Mouse (Mus musculus) CH12.LX (cell line): ENCODE measurements around the gene Zfp764. TPM values are rescaled to one million over a fixed set of nuclear protein-coding genes. Genes with fewer than 3 reads are reported as not detected.

Experiments
- DNase-seq: peaks from one replicate; pipeline ENCODE4 v3.0.0-alpha.2; 2013; ENCODE audit errors: extremely low read depth
- H3K27ac ChIP-seq: 2 replicates; pipeline ENCODE4 v1.5.1; 2012; ENCODE audit warnings: low read depth, mild to moderate bottlenecking, control low read depth, moderate library complexity; ENCODE audit not compliant: insufficient read depth
- H3K27me3 ChIP-seq: replicated peaks from 2 replicates; pipeline ENCODE3; 2012; ENCODE audit warnings: inconsistent platforms
- H3K36me3 ChIP-seq, 2 experiments: replicated peaks in 1 of 2; 2 replicates each; pipeline versions ENCODE3 to v1.6.1; 2012; ENCODE audit warnings: inconsistent platforms in 1 of 2, low read length in 1 of 2, mild to moderate bottlenecking in 1 of 2, mixed read lengths in 1 of 2, moderate library complexity in 1 of 2; ENCODE audit not compliant: control insufficient read depth in 1 of 2, insufficient read depth in 1 of 2
- H3K4me1 ChIP-seq, 2 experiments: 2 replicates each; pipeline ENCODE4 v1.6.1; 2012; ENCODE audit warnings: inconsistent platforms in 1 of 2, moderate library complexity in 1 of 2; ENCODE audit not compliant: insufficient read depth in 2 of 2, control insufficient read depth in 1 of 2
- H3K4me2 ChIP-seq: 2 replicates; pipeline ENCODE4 v1.6.1; 2012; ENCODE audit warnings: low read depth, mild to moderate bottlenecking, control low read depth; ENCODE audit not compliant: poor library complexity, insufficient read depth, severe bottlenecking
- H3K4me3 ChIP-seq, 3 experiments: fragments of 150-350 bp in 1 of 3; sonication (generic) in 1 of 3; replicated peaks in 1 of 3; 2 replicates each; pipeline versions ENCODE3 to v1.5.1; 2011 to 2012; ENCODE audit warnings: low read depth in 2 of 3, low read length in 2 of 3, mild to moderate bottlenecking in 2 of 3, moderate library complexity in 2 of 3, control low read depth in 1 of 3, improper control_type of control experiment in 1 of 3, inconsistent platforms in 1 of 3, mixed read lengths in 1 of 3; ENCODE audit not compliant: poor library complexity in 1 of 3
- H3K79me2 ChIP-seq: replicated peaks from 2 replicates; pipeline ENCODE4 v1.6.1; 2012; ENCODE audit warnings: mild to moderate bottlenecking, moderate library complexity; ENCODE audit not compliant: control insufficient read depth, poor library complexity, insufficient read depth, severe bottlenecking; ENCODE audit errors: extremely low read depth
- H3K9ac ChIP-seq: 2 replicates; pipeline ENCODE4 v1.6.1; 2012; ENCODE audit warnings: low read depth, mild to moderate bottlenecking, control low read depth, moderate library complexity; ENCODE audit not compliant: insufficient read depth
- H3K9me3 ChIP-seq: replicated peaks from 2 replicates; pipeline ENCODE3; 2012; ENCODE audit warnings: low read length, inconsistent platforms, mixed read lengths
- CHD1 ChIP-seq: IDR thresholded peaks from 2 replicates; pipeline ENCODE4 v1.6.1; 2012; ENCODE audit warnings: low read depth, low read length, improper control_type of control experiment, inconsistent platforms
- CTCF ChIP-seq, 2 experiments: IDR thresholded peaks in 1 of 2; conservative IDR thresholded peaks in 1 of 2; 2 replicates each; pipeline ENCODE4 v1.5.1; 2011 to 2012; ENCODE audit warnings: low read depth in 2 of 2, low read length in 2 of 2, improper control_type of control experiment in 1 of 2, inconsistent platforms in 1 of 2, mild to moderate bottlenecking in 1 of 2, moderate library complexity in 1 of 2
- ETS1 ChIP-seq: conservative IDR thresholded peaks from 2 replicates; pipeline ENCODE4 v1.6.1; 2012; ENCODE audit warnings: low read depth, mild to moderate bottlenecking, inconsistent platforms, low read length, improper control_type of control experiment, moderate library complexity
- GABPA ChIP-seq: IDR thresholded peaks from 2 replicates; pipeline ENCODE4 v1.6.1; 2012; ENCODE audit warnings: low read depth, low read length, improper control_type of control experiment, inconsistent platforms; ENCODE audit not compliant: insufficient replicate concordance
- HCFC1 ChIP-seq: IDR thresholded peaks from 2 replicates; pipeline ENCODE4 v1.6.1; 2012; ENCODE audit warnings: low read depth, mild to moderate bottlenecking, inconsistent platforms, low read length, improper control_type of control experiment
- JUN ChIP-seq: IDR thresholded peaks from 2 replicates; pipeline ENCODE4 v1.6.1; 2011; ENCODE audit warnings: low read depth, mild to moderate bottlenecking, low read length, improper control_type of control experiment, moderate library complexity; ENCODE audit not compliant: insufficient read depth
- JUND ChIP-seq: conservative IDR thresholded peaks from 2 replicates; pipeline ENCODE4 v1.6.1; 2011; ENCODE audit warnings: low read depth, low read length, improper control_type of control experiment
- KAT2A ChIP-seq: IDR thresholded peaks from 2 replicates; pipeline ENCODE4 v1.6.1; 2012; ENCODE audit warnings: low read length, improper control_type of control experiment, inconsistent platforms; ENCODE audit not compliant: insufficient replicate concordance
- MAX ChIP-seq: IDR thresholded peaks from 2 replicates; pipeline ENCODE4 v1.6.1; 2011; ENCODE audit warnings: low read length, improper control_type of control experiment
- MYC ChIP-seq: IDR thresholded peaks from 2 replicates; pipeline ENCODE4 v1.6.1; 2011; ENCODE audit warnings: low read depth, mild to moderate bottlenecking, improper control_type of control experiment, low read length
- NELFE ChIP-seq: IDR thresholded peaks from 2 replicates; pipeline ENCODE4 v1.6.1; 2011; ENCODE audit warnings: low read depth, low read length, improper control_type of control experiment
- PAX5 ChIP-seq: IDR thresholded peaks from 2 replicates; pipeline ENCODE4 v1.6.1; 2012; ENCODE audit warnings: low read length, inconsistent platforms, mixed read lengths
- POLR2A ChIP-seq: IDR thresholded peaks from 2 replicates; pipeline ENCODE4 v1.6.1; 2011; ENCODE audit warnings: low read depth, mild to moderate bottlenecking, improper control_type of control experiment, low read length
- RAD21 ChIP-seq: IDR thresholded peaks from 2 replicates; pipeline ENCODE4 v1.6.1; 2011; ENCODE audit warnings: low read depth, mild to moderate bottlenecking, low read length, improper control_type of control experiment, moderate library complexity
- SIN3A ChIP-seq: IDR thresholded peaks from 2 replicates; pipeline ENCODE4 v1.6.1; 2012; ENCODE audit warnings: low read length, improper control_type of control experiment, inconsistent platforms
- SMC3 ChIP-seq: IDR thresholded peaks from 2 replicates; pipeline ENCODE4 v1.6.1; 2011; ENCODE audit warnings: low read depth, low read length, improper control_type of control experiment
- TCF12 ChIP-seq: IDR thresholded peaks from 2 replicates; pipeline ENCODE4 v1.6.1; 2014; ENCODE audit warnings: low read depth, mild to moderate bottlenecking, inconsistent platforms, low read length, improper control_type of control experiment
- ZC3H11A ChIP-seq: IDR thresholded peaks from 2 replicates; pipeline ENCODE4 v1.6.1; 2012; ENCODE audit warnings: low read depth, mild to moderate bottlenecking, inconsistent platforms, low read length, improper control_type of control experiment
- ZMIZ1 ChIP-seq: IDR thresholded peaks from 2 replicates; pipeline ENCODE4 v1.6.1; 2012; ENCODE audit warnings: low read depth, mild to moderate bottlenecking, inconsistent platforms, low read length, improper control_type of control experiment
- dilution Hi-C: fragments of 300-500 bp; cut with MboI; formaldehyde crosslinking; loops from 2 replicates; pipeline ENCODE4 v1.14.3; 2020; ENCODE audit warnings: low sequenced_read_pairs; ENCODE audit not compliant: extremely low pct_unique_long_range_greater_than_20kb, extremely low pct_ligation_motif_present
- in situ Hi-C: fragments of 300-500 bp; cut with MboI; formaldehyde crosslinking; loops from 3 replicates; pipeline ENCODE4 v1.14.3; 2019; ENCODE audit warnings: low sequenced_read_pairs, low pct_ligation_motif_present, low pct_unique_long_range_greater_than_20kb, mixed read lengths
- polyA plus RNA-seq: library from polyadenylated mRNA; unstranded; fragments of >175 nt; gene quantifications from 2 replicates; pipeline ENCODE4 v1.2.1, GENCODE M21; 2012; ENCODE audit warnings: low read depth; ENCODE audit not compliant: insufficient read length
- total RNA-seq, 2 experiments: library from RNA; depleted of rRNA; stranded (reverse); fragments of 300-350 nt in 1 of 2; fragments of >200 nt in 1 of 2; gene quantifications; 2 replicates each; pipeline ENCODE4 v1.2.3; 2012 to 2014

The Zfp764 gene
- total and polyA plus RNA-seq, 3 experiments: 7.5 to 8.4 (median 7.9) TPM

GRCm38 (mm10) chr7:127366249-127366648, 40.4 kb downstream of the Zfp764 start:
- no peaks in the 10 kb centered on the region; a peak in 1 of 4 replicates for H3K4me1 ChIP-seq
- no peaks in the 10 kb centered on the region for H3K9me3 ChIP-seq
- H3K9ac ChIP-seq: no peak overlapping the region
- no peak overlapping the region for H3K4me2 ChIP-seq
- in situ Hi-C loops (loop anchor here (25.0 kb wide), 1 partner anchor 396 kb away; the partner anchor contains the start of gene Orai3), dilution Hi-C loops (no loop called here)
- peaks cover 4% of the 10 kb centered on the region for H3K27me3 ChIP-seq
- H3K79me2 ChIP-seq: no peaks in the 10 kb centered on the region
- no peaks in the 10 kb centered on the region for H3K36me3 ChIP-seq
- H3K4me3 ChIP-seq: no peak overlapping the region
- no peak for TF ChIP-seq HCFC1
- TF ChIP-seq ZC3H11A: no peak
- TF ChIP-seq KAT2A: no peak
- DNase-seq: no peak
- H3K27ac ChIP-seq: no peak overlapping the region

GRCm38 (mm10) chr7:127364166-127364565, 42.5 kb downstream of the Zfp764 start:
- Histone ChIP-seq H3K4me1 (no peaks in the 10 kb centered on the region; a peak in 1 of 4 replicates), H3K79me2 (no peaks in the 10 kb centered on the region), H3K36me3 (no peaks in the 10 kb centered on the region), H3K9ac (no peak overlapping the region), H3K9me3 (no peaks in the 10 kb centered on the region), H3K4me3 (no peak overlapping the region), H3K27ac (no peak overlapping the region), H3K4me2 (no peak overlapping the region)
- in situ Hi-C loops: loop anchor here (5.0 to 25.0 kb wide), 2 partner anchors 113 to 398 kb away; partner anchors contain the start of genes Fbrs and Orai3
- DNase-seq: no peak
- dilution Hi-C loops: no loop called here
- no peak for TF ChIP-seq TCF12
- TF ChIP-seq ETS1: no peak
- no peak for TF ChIP-seq SMC3
- no peak for TF ChIP-seq JUND
- TF ChIP-seq, all 38 proteins: peak for 0
- H3K27me3 ChIP-seq: peaks cover 9% of the 10 kb centered on the region

GRCm38 (mm10) chr7:127363475-127363921, 43.1 kb downstream of the Zfp764 start:
- dilution Hi-C loops: no loop called here
- H3K27ac ChIP-seq: no peak overlapping the region
- no peak overlapping the region for H3K9ac ChIP-seq
- peaks cover 9% of the 10 kb centered on the region for H3K27me3 ChIP-seq
- H3K36me3 ChIP-seq: no peaks in the 10 kb centered on the region
- H3K4me1 ChIP-seq: no peaks in the 10 kb centered on the region; a peak in 1 of 4 replicates
- in situ Hi-C loops: loop anchor here (5.0 to 25.0 kb wide), 2 partner anchors 114 to 399 kb away; partner anchors contain the start of genes Fbrs and Orai3
- H3K79me2 ChIP-seq: no peaks in the 10 kb centered on the region
- H3K9me3 ChIP-seq: no peaks in the 10 kb centered on the region
- TF ChIP-seq GABPA: no peak
- TF ChIP-seq NELFE: no peak
- TF ChIP-seq TCF12: no peak
- TF ChIP-seq ZMIZ1: no peak
- TF ChIP-seq KAT2A: no peak
- TF ChIP-seq PAX5: no peak
- TF ChIP-seq CTCF (conservative IDR thresholded peaks at IDR 0.05 in 1 of 2, IDR thresholded peaks at IDR 0.05 in 1 of 2; ENCODE audit: low read depth in 2 of 2, low read length in 2 of 2): no peak
- no peak for TF ChIP-seq POLR2A
- TF ChIP-seq RAD21: no peak
- TF ChIP-seq MAX: no peak
- no peak for TF ChIP-seq ETS1
- TF ChIP-seq MYC: no peak
- TF ChIP-seq CHD1: no peak
- TF ChIP-seq SIN3A: no peak
- no peak for TF ChIP-seq JUN
- no peak overlapping the region for H3K4me2 ChIP-seq
- no peak for DNase-seq
- H3K4me3 ChIP-seq: no peak overlapping the region
